In genomic region chr3:138352012-138352809, GRCm38 (mm10) we compare ENCODE assay signal across 34 mouse cellular contexts. TPM values are rescaled to one million over a fixed set of nuclear protein-coding genes. Genes with fewer than 3 reads are reported as not detected.
DNase-seq lines count a peak whose midpoint lies in the region; ATAC-seq and TF ChIP-seq lines count a peak whose summit lies in the region.
"Had no signal": no experiment of that assay in that cellular context is flagged by ENCODE, and none has a peak within 500 bp of the region (broad histone marks: within the 10 kb centered on the region; RNA-seq: fewer than 3 reads in every experiment).

No protein-coding gene starts in this region.

- H3K27me3 ChIP-seq in kidney, adult 2 months (replicated peaks; ENCODE audit: control insufficient read depth, insufficient read depth, low read length), result no peaks in the 10 kb centered on the region
- H3K27me3 ChIP-seq: CH12.LX; embryonic facial prominence, embryonic 13.5 days; embryonic facial prominence, embryonic 15.5 days; forebrain, embryonic 13.5 days; forebrain, embryonic 15.5 days; Patski had no signal

- H3K4me3 ChIP-seq in brown adipose tissue, adult 24 weeks (ENCODE audit: insufficient read depth, low read depth, low read length), result no peak overlapping the region
- H3K4me3 ChIP-seq in kidney, adult 2 months (ENCODE audit: insufficient read depth, low read depth, low read length), result no peak overlapping the region
- H3K4me3 ChIP-seq: embryonic facial prominence, embryonic 13.5 days; embryonic facial prominence, embryonic 15.5 days; erythroblast, embryonic 14.5 days; forebrain, embryonic 13.5 days; forebrain, embryonic 15.5 days had no signal

- peaks cover 4% of the 10 kb centered on the region for H3K4me1 ChIP-seq in brown adipose tissue, adult 24 weeks (ENCODE audit: control insufficient read depth, insufficient read depth, insufficient read length, low read length)
- H3K4me1 ChIP-seq in kidney, adult 2 months (ENCODE audit: control insufficient read depth, insufficient read depth, low read length), result no peaks in the 10 kb centered on the region
- H3K4me1 ChIP-seq: embryonic facial prominence, embryonic 13.5 days; embryonic facial prominence, embryonic 15.5 days; forebrain, embryonic 13.5 days; forebrain, embryonic 15.5 days had no signal

- WGBS in kidney, adult 2 months, result 88% methylated on average over 11 of the region's 11 CpGs

- H3K27ac ChIP-seq in brown adipose tissue, adult 24 weeks (replicated peaks; ENCODE audit: low read depth, low read length), result peak overlapping the region; percentile 58; the same call in 1 of the 2 replicates
- H3K27ac ChIP-seq in kidney, adult 2 months (ENCODE audit: insufficient read depth, low read depth, low read length), result no peak overlapping the region
- H3K27ac ChIP-seq: embryonic facial prominence, embryonic 13.5 days; embryonic facial prominence, embryonic 15.5 days; forebrain, embryonic 13.5 days; forebrain, embryonic 15.5 days had no signal

- TF ChIP-seq CTCF in kidney, adult 2 months (conservative IDR thresholded peaks at IDR 0.05; ENCODE audit: insufficient read depth, insufficient read length, low read depth, low read length), result no peak

- H3K36me3 ChIP-seq in kidney, adult 2 months (ENCODE audit: control insufficient read depth, insufficient read depth, low read length), result no peaks in the 10 kb centered on the region
- H3K36me3 ChIP-seq: embryonic facial prominence, embryonic 13.5 days; embryonic facial prominence, embryonic 15.5 days; forebrain, embryonic 15.5 days; G1E had no signal

- DNase-seq in 3T3-L1 (ENCODE audit: low read depth, low spot score) (peak; percentile 7), adipocyte (ENCODE audit: low spot score) (peak; percentile 17)
- DNase-seq in gonadal fat pad, adult 2 months (ENCODE audit: low read depth), result peak; percentile 60
- no peak for DNase-seq in right cerebral cortex, adult 2 months (ENCODE audit: low spot score in 2 of 2)
- no peak for DNase-seq in kidney, adult 2 months
- DNase-seq: adrenal gland, adult 2 months; adrenal gland, postnatal 10 days; adrenal gland, postnatal 25 days; B cell, adult 2 months; cerebellum, adult 11 months; cerebellum, adult 18-20 months; cerebellum, adult 8-10 months; cerebellum, adult 9-11 months; cerebellum, postnatal 14 days; cerebellum, postnatal 36 days; embryo, embryonic 11 days; forebrain, postnatal 0 days had no signal

- TF ChIP-seq POLR2A in kidney, adult 2 months (IDR thresholded peaks at IDR 0.05; ENCODE audit: low read depth, low read length), result no peak

- no peak for ATAC-seq in monocyte, adult 5-6 weeks (replicated peaks; ENCODE audit: insufficient number of reproducible peaks, low FRiP score, low TSS enrichment, poor library complexity, severe bottlenecking)
- ATAC-seq: activated CD4-positive, CD25-positive, alpha-beta regulatory T cell, adult 4 months; CD4-positive, CD25-positive, alpha-beta regulatory T cell, adult 4 months; forebrain, embryonic 13.5 days; forebrain, embryonic 15.5 days; forebrain, postnatal 0 days; Patski had no signal

RNA-seq across cellular contexts. Expression of gene Adh6b, which starts 10.6 kb away (rescaled TPM):
- 1.1 and 2.4 TPM in 2 replicates for polyA plus RNA-seq in brown adipose tissue, adult 24 weeks (2012; ENCODE audit: insufficient read depth, insufficient read length, missing spikeins)
- polyA plus RNA-seq in gonadal fat pad, adult 2 months (2012; rRNA removed), result 1.2 and 2.0 TPM in 2 replicates
- not detected in 3 replicates for total RNA-seq in monocyte, adult 5-6 weeks (2017)
- 0.05 and 0.11 TPM in 2 replicates for polyA plus RNA-seq in kidney, adult 2 months (2012; rRNA removed)
- total RNA-seq: adrenal gland, postnatal 25 days; CH12.LX; common myeloid progenitor, adult 5-6 weeks had no signal
- polyA plus RNA-seq: activated CD4-positive, CD25-positive, alpha-beta regulatory T cell, adult 4 months; adrenal gland, adult 2 months; CD4-positive, CD25-positive, alpha-beta regulatory T cell, adult 4 months; erythroblast, embryonic 14.5 days; forebrain, postnatal 0 days; frontal cortex, adult 2 months; G1E had no signal

RNA-seq across cellular contexts. Expression of gene Adh6a, which starts 39.1 kb away (rescaled TPM):
- polyA plus RNA-seq in brown adipose tissue, adult 24 weeks (2012; ENCODE audit: insufficient read depth, insufficient read length, missing spikeins), result not detected in 2 replicates
- polyA plus RNA-seq in gonadal fat pad, adult 2 months (2012; rRNA removed), result 0.26 TPM in 1 of 2 replicates, not detected in the other
- total RNA-seq in monocyte, adult 5-6 weeks (2017), result not detected in 3 replicates
- polyA plus RNA-seq in kidney, adult 2 months (2012; rRNA removed), result 0.07 and 0.23 TPM in 2 replicates
- total RNA-seq: adrenal gland, adult 2 months; adrenal gland, postnatal 25 days; adrenal gland, postnatal 4 days; CH12.LX; common myeloid progenitor, adult 5-6 weeks; forebrain, postnatal 0 days had no signal
- polyA plus RNA-seq: activated CD4-positive, CD25-positive, alpha-beta regulatory T cell, adult 4 months; adrenal gland, adult 2 months; CD4-positive, CD25-positive, alpha-beta regulatory T cell, adult 4 months; embryonic facial prominence, embryonic 11.5 days; embryonic facial prominence, embryonic 13.5 days; erythroblast, embryonic 14.5 days; forebrain, embryonic 11.5 days; forebrain, embryonic 13.5 days; forebrain, embryonic 15.5 days; forebrain, postnatal 0 days; frontal cortex, adult 2 months; G1E had no signal

Comparison
In these comparisons a context has a peak if more than half of its experiments do, and no peak if none do; other contexts are left out.
1. DNase-seq: peak in 3T3-L1 (single experiment), adipocyte (single experiment) and gonadal fat pad, adult 2 months (single experiment); none in right cerebral cortex, adult 2 months (0 of 2) and kidney, adult 2 months (single experiment).